Mouse (Mus musculus) kidney, adult 2 months (tissue): Measurements from ENCODE around the gene Olfr1135. TPM values are rescaled to one million over a fixed set of nuclear protein-coding genes. Genes with fewer than 3 reads are reported as not detected.

Source experiments
- DNase-seq: peaks from one replicate; pipeline ENCODE4 v3.0.0; 2021
- H3K27ac ChIP-seq: fragments of 200-500 bp; 2 replicates; pipeline ENCODE4 v1.5.1; 2012; ENCODE audit warnings: low read depth, low read length, control low read depth, inconsistent platforms; ENCODE audit not compliant: insufficient read depth
- H3K27me3 ChIP-seq: fragments of 200-500 bp; replicated peaks from 2 replicates; pipeline ENCODE4 v1.6.1; 2012; ENCODE audit warnings: mild to moderate bottlenecking, moderate library complexity, low read length, inconsistent platforms; ENCODE audit not compliant: control insufficient read depth, insufficient read depth
- H3K36me3 ChIP-seq: fragments of 200-500 bp; 2 replicates; pipeline ENCODE4 v1.6.1; 2012; ENCODE audit warnings: mild to moderate bottlenecking, moderate library complexity, low read length, inconsistent platforms; ENCODE audit not compliant: control insufficient read depth, insufficient read depth
- H3K4me1 ChIP-seq: fragments of 200-500 bp; 2 replicates; pipeline ENCODE4 v1.6.1; 2011; ENCODE audit warnings: low read length; ENCODE audit not compliant: control insufficient read depth, insufficient read depth
- H3K4me3 ChIP-seq: fragments of 200-500 bp; 2 replicates; pipeline ENCODE4 v1.5.1; 2011; ENCODE audit warnings: mild to moderate bottlenecking, low read depth, low read length, control low read depth; ENCODE audit not compliant: insufficient read depth
- CTCF ChIP-seq: fragments of 200-500 bp; conservative IDR thresholded peaks from 2 replicates; pipeline ENCODE4 v1.5.1; 2011; ENCODE audit warnings: low read depth, mild to moderate bottlenecking, control low read depth, low read length, moderate library complexity, mixed read lengths; ENCODE audit not compliant: insufficient read depth, insufficient read length
- POLR2A ChIP-seq: fragments of 200-500 bp; IDR thresholded peaks from one replicate; pipeline ENCODE4 v1.6.1; 2011; ENCODE audit warnings: low read depth, low read length, control low read depth
- WGBS: fragments of 180-500 bp; shearing (Covaris S2); methylation state at CpG from one replicate; pipeline ENCODE4 v1.1.7; 2018; 5-methylcytosine and 5-hydroxymethylcytosine counted together
- polyA plus RNA-seq: library from polyadenylated mRNA; depleted of rRNA; stranded (reverse); fragments of >200 nt; gene quantifications from 2 replicates; pipeline ENCODE4 v1.2.3, GENCODE M21; 2012; rRNA removed

Olfr1135 gene
- not detected in 2 replicates for polyA plus RNA-seq

- Histone ChIP-seq H3K4me3 (no peak within 1 kb of the TSS), H3K4me1 (no peaks in the 10 kb centered on the region), H3K27ac (no peak within 1 kb of the TSS), H3K36me3 (no peaks in the 10 kb centered on the region), H3K27me3 (no peaks in the 10 kb centered on the region)
- TF ChIP-seq POLR2A = no peak
- no peak for TF ChIP-seq CTCF
- DNase-seq = no peak
- WGBS = 10% methylated on average over 1 of the region's 1 CpGs
These were observed at the start of gene Olfr1135 for GRCm38 (mm10) chr2:87673564-87673963. Gene Olfr1135, minus strand, starts transcription at chr2:87673664.

- DNase-seq = no peak
- TF ChIP-seq POLR2A (no peak), CTCF (no peak)
These were observed 39.6 kb upstream of the Olfr1135 start, which contains the start of gene Olfr1137 for GRCm38 (mm10) chr2:87713079-87713478. Gene Olfr1137, minus strand, starts transcription at chr2:87713179.

GRCm38 (mm10) chr2:87693847-87694246, 20.4 kb upstream of the Olfr1135 start, which contains the start of gene Olfr1136:
Gene Olfr1136, minus strand, starts transcription at chr2:87693947.
- TF ChIP-seq CTCF (no peak), POLR2A (no peak)
- Histone ChIP-seq H3K27me3 (no peaks in the 10 kb centered on the region), H3K4me3 (no peak within 1 kb of the TSS), H3K36me3 (no peaks in the 10 kb centered on the region), H3K4me1 (no peaks in the 10 kb centered on the region), H3K27ac (no peak within 1 kb of the TSS)
- DNase-seq = no peak

More at GRCm38 (mm10) chr2:87713079-87713478, 39.6 kb upstream of the Olfr1135 start, which contains the start of gene Olfr1137:
- no peaks in the 10 kb centered on the region for H3K4me1 ChIP-seq
- H3K27me3 ChIP-seq = no peaks in the 10 kb centered on the region
- no peaks in the 10 kb centered on the region for H3K36me3 ChIP-seq
- no peak within 1 kb of the TSS for H3K27ac ChIP-seq
- no peak within 1 kb of the TSS for H3K4me3 ChIP-seq

- Histone ChIP-seq H3K27me3 (no peaks in the 10 kb centered on the region), H3K36me3 (no peaks in the 10 kb centered on the region), H3K4me3 (no peak within 1 kb of the TSS), H3K4me1 (no peaks in the 10 kb centered on the region), H3K27ac (no peak within 1 kb of the TSS)
- TF ChIP-seq POLR2A = no peak
- TF ChIP-seq CTCF = no peak
- no peak for DNase-seq
- WGBS = 82% methylated on average over 2 of the region's 2 CpGs
These were observed 15.1 kb downstream of the Olfr1135 start, which contains the start of gene Olfr1134 for GRCm38 (mm10) chr2:87658360-87658759. Gene Olfr1134, minus strand, starts transcription at chr2:87658460.

- TF ChIP-seq CTCF = no peak
- Histone ChIP-seq H3K36me3 (no peaks in the 10 kb centered on the region), H3K4me3 (no peak within 1 kb of the TSS), H3K27ac (no peak within 1 kb of the TSS), H3K27me3 (no peaks in the 10 kb centered on the region), H3K4me1 (no peaks in the 10 kb centered on the region)
- DNase-seq = no peak
These were observed 26.2 kb downstream of the Olfr1135 start, which contains the start of gene Olfr1133 for GRCm38 (mm10) chr2:87647274-87647673. Gene Olfr1133, minus strand, starts transcription at chr2:87647374.

GRCm38 (mm10) chr2:87642441-87642840, 31.0 kb downstream of the Olfr1135 start:
- H3K27ac ChIP-seq = no peak overlapping the region
- no peaks in the 10 kb centered on the region for H3K4me1 ChIP-seq
- H3K4me3 ChIP-seq = no peak overlapping the region
- H3K36me3 ChIP-seq = no peaks in the 10 kb centered on the region
- DNase-seq = no peak
- no peaks in the 10 kb centered on the region for H3K27me3 ChIP-seq
- TF ChIP-seq CTCF (no peak), POLR2A (no peak)

GRCm38 (mm10) chr2:87637435-87637834, 36.0 kb downstream of the Olfr1135 start, which contains the start of gene Olfr1132:
Gene Olfr1132, minus strand, starts transcription at chr2:87637535.
- TF ChIP-seq CTCF = no peak
- TF ChIP-seq POLR2A = no peak
- Histone ChIP-seq H3K27ac (no peak within 1 kb of the TSS), H3K27me3 (no peaks in the 10 kb centered on the region), H3K4me1 (no peaks in the 10 kb centered on the region), H3K36me3 (no peaks in the 10 kb centered on the region), H3K4me3 (no peak within 1 kb of the TSS)
- DNase-seq = no peak
